Mouse (Mus musculus): ENCODE results near the gene Zfp260.

DNA sequence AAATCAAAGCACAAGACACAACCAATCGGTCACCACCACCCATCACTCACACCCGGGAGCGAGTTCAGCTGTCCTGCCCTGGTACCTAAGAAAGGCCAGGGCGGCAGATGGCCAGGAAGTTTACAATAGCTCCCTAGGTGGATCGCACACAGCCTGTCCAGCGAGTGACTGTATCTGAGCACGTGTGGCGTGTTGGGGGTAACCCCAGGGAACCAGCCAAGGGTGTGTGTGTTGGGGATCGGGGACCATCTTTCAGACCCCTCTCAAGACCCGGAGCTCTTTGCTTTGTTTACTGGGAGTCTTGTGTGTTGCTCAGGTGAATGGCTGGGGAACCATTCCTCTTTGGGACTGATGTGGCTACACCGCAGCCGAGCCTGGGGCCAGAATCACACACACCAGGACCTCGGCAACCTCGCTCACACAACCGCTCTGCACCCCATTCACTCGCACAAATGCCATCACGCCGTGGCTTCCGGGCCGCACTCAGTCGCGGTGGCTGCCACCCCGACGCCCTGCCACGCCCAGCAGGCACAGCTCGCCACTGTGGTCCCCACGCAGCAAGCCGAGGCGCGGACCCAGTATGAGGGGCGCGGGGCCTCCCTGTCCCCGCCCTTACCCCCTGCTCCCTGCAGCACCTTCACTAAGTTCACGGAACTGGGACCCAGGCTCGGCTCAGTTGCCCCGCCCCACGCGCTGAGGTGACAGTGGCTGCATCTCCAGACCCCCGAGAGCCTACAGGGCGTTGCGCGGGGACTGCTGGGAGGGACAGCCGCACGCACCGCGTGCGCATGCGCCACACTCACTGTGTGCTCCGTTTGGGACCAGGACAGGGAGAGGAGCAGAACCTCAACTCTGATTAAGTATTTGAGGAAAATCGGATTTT, 22.2 kb upstream of the Zfp260 start, which contains the start of gene Zfp82:
- TF ChIP-seq POLR2A (IDR thresholded peaks at IDR 0.05; ENCODE audit: control insufficient read depth, extremely low read depth, insufficient read depth, low read length, poor library complexity) (peak; percentile 87), CTCF (IDR thresholded peaks at IDR 0.05; ENCODE audit: borderline replicate concordance, control insufficient read depth, extremely low read depth, insufficient read depth, low read length, poor library complexity) (0 out of 2 replicates have a peak, but pooled peaks have one; percentile 22)
